Mouse (Mus musculus): ENCODE data around the gene Hebp1.

- TF ChIP-seq EP300 (IDR thresholded peaks at IDR 0.05; ENCODE audit: low read depth): no peak
- TF ChIP-seq CTCF (IDR thresholded peaks at IDR 0.05; ENCODE audit: low read depth): no peak
Observed at GRCm38 (mm10) chr6:135238211-135238610, 40.4 kb upstream of the Hebp1 start.
